Mouse (Mus musculus) neural tube, embryonic 12.5 days (tissue): ENCODE data around the gene Btbd19. TPM values are rescaled to one million over a fixed set of nuclear protein-coding genes. Genes with fewer than 3 reads are reported as not detected.
A peak's percentile ranks its signal among the peaks of the same experiment; 100 is the strongest.

Experiments
- ATAC-seq: fragments of 200-750 bp; cut with Nextera tagmentation; 2 replicates; pipeline ENCODE4 v1.8.0; 2017; ENCODE audit warnings: low read depth, mild to moderate bottlenecking, moderate TSS enrichment, moderate library complexity; ENCODE audit not compliant: low FRiP score
- H3K27ac ChIP-seq: fragments of 300-500 bp; sonication (generic); 2 replicates; pipeline ENCODE4 v1.5.1; 2016
- H3K27me3 ChIP-seq: fragments of 300-500 bp; sonication (generic); replicated peaks from 2 replicates; pipeline ENCODE4 v1.6.1; 2016; ENCODE audit warnings: mild to moderate bottlenecking
- H3K36me3 ChIP-seq: fragments of 300-500 bp; sonication (generic); 2 replicates; pipeline ENCODE4 v1.6.1; 2016; ENCODE audit warnings: mild to moderate bottlenecking
- H3K4me1 ChIP-seq: fragments of 300-500 bp; sonication (generic); 2 replicates; pipeline ENCODE4 v1.6.1; 2016
- H3K4me2 ChIP-seq: fragments of 300-500 bp; sonication (generic); replicated peaks from 2 replicates; pipeline ENCODE4 v1.6.1; 2016; ENCODE audit warnings: mild to moderate bottlenecking
- H3K4me3 ChIP-seq: fragments of 300-500 bp; sonication (generic); 2 replicates; pipeline ENCODE4 v1.5.1; 2016
- H3K9ac ChIP-seq: fragments of 300-500 bp; sonication (generic); 2 replicates; pipeline ENCODE4 v1.6.1; 2016; ENCODE audit warnings: mild to moderate bottlenecking
- H3K9me3 ChIP-seq: fragments of 300-500 bp; sonication (generic); 2 replicates; pipeline ENCODE4 v1.6.1; 2016; ENCODE audit warnings: mild to moderate bottlenecking
- WGBS: fragments of 180-500 bp; shearing (Covaris S2); methylation state at CpG from one replicate; pipeline ENCODE4 v1.1.7; 2016; 5-methylcytosine and 5-hydroxymethylcytosine counted together
- polyA plus RNA-seq: library from polyadenylated mRNA; unstranded; fragments of >200 nt; fragmentation: Nextera tagmentation; extraction: Ambion mirVana; gene quantifications from 2 replicates; pipeline ENCODE4 v1.2.1, GENCODE M21; 2016

The Btbd19 gene
- polyA plus RNA-seq: 3.6 and 4.6 TPM in 2 replicates

DNA sequence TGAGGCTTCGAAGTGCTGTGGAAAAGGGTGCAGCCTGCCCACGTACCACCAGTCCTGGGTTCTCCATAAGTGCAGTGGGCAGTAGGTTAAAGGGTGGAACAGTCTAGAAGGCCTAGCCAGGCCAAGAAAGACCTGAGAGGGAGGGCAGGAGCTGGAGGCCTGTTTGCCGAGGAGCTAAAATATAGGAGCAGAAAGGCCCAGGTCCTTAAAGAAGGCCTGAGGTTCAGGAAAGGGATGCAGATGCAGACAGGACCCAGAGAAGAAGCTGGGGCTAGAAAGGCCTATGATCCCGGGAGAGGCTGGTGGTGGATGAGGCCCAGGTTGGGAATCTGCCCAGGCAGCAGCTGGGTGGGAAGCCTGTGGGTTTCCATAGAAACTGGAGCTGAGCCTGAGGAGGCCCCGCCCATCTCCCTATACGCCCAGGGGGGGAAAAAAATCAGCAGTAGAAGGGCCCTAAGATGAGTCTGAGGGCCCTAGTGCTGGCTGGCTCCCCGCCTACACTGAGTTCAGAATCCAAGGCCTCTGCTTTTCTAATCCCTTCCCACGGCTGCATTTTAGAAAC is at the start of gene Btbd19:
Gene Btbd19, minus strand, starts transcription at position 378 of the 562 bp plus-strand sequence.
- WGBS: 31% methylated on average over 8 of the region's 8 CpGs
- no peak for ATAC-seq
- Histone ChIP-seq H3K4me2 (peak within 1 kb of the TSS; percentile 39), H3K9ac (peak within 1 kb of the TSS; percentile 41), H3K4me1 (peaks cover 27% of the 10 kb centered on the region), H3K4me3 (no peak within 1 kb of the TSS), H3K27me3 (no peaks in the 10 kb centered on the region; the same call in 1 of the 2 replicates), H3K36me3 (peaks cover 34% of the 10 kb centered on the region), H3K27ac (no peak within 1 kb of the TSS; the same call in 1 of the 2 replicates), H3K9me3 (no peaks in the 10 kb centered on the region)

DNA sequence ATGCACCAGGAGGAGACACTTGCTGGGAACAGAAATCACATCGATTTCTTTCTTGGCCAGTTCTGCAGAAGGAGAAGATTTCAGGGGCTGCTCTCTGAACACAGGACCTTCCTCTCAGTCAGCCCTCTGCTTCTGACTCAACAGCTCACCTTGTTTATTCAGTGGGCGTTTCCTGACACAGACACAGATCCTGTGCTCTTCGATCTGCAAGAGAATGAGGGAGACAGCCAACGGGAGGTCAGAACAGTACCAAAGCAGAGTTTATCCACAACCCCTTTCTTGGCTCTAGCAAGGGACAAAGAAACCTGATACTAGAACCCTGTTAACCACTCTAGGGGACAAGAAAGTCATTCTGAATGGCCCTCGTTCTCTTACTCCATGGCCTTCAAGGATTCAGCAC is 44.4 kb upstream of the Btbd19 start:
- Histone ChIP-seq H3K36me3 (peaks cover 94% of the 10 kb centered on the region), H3K27me3 (no peaks in the 10 kb centered on the region), H3K9ac (no peak overlapping the region), H3K27ac (no peak overlapping the region), H3K4me1 (no peaks in the 10 kb centered on the region), H3K4me3 (no peak overlapping the region), H3K9me3 (no peaks in the 10 kb centered on the region), H3K4me2 (no peak overlapping the region)
- 94% methylated on average over 5 of the region's 5 CpGs for WGBS
- ATAC-seq: no peak

DNA sequence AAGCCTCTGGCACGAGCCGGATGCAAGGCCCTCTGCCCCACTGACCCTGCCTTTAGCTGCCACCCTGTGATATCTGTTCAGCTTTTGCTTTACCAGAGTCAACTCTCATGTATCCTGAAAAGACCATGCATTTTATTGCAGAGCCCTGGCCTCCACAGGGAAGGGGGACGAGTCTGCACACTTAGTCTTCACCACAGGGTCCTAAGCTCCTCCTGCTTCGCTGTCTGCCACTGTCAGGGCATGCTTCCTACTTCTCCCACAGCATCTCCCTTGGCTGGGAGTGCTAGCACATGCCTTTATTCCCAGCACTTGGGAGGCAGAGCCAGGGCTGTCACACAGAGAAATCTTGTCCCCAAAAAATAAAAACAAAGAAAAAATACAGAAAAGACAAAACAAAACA is 35.7 kb upstream of the Btbd19 start:
- no peaks in the 10 kb centered on the region for H3K4me1 ChIP-seq
- ATAC-seq: no peak
- WGBS: 61% methylated on average over 4 of the region's 4 CpGs

DNA sequence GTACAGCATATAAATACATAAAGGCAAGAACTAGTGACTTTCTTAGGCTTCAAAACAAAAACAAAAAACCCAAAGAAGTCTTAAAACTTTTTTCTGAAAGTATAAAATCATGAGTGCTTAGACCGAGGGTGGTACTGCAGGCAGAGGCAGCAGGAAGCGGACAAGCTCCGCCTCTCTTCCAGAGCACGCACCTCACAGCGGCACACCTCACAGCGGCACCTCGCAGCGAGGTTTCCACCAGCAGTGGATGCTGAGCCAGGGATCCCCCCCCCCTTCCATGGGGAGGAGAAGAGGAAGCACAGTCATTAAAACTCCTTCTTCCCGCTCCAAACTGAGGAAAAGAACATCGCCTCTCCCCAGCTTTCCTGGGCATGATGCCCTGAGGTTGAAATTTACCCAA is 34.1 kb upstream of the Btbd19 start:
- Histone ChIP-seq H3K27ac (no peak overlapping the region), H3K9ac (no peak overlapping the region), H3K9me3 (no peaks in the 10 kb centered on the region), H3K4me3 (no peak overlapping the region), H3K4me1 (peaks cover 7% of the 10 kb centered on the region; the same call in 1 of the 2 replicates), H3K27me3 (no peaks in the 10 kb centered on the region), H3K4me2 (no peak overlapping the region), H3K36me3 (peaks cover 44% of the 10 kb centered on the region)
- WGBS: 84% methylated on average over 10 of the region's 10 CpGs
- no peak for ATAC-seq

More for the DNA sequence above, 35.7 kb upstream of the Btbd19 start:
- H3K9ac ChIP-seq: no peak overlapping the region
- H3K36me3 ChIP-seq: peaks cover 59% of the 10 kb centered on the region
- no peaks in the 10 kb centered on the region for H3K27me3 ChIP-seq
- no peak overlapping the region for H3K4me2 ChIP-seq
- no peak overlapping the region for H3K27ac ChIP-seq
- H3K9me3 ChIP-seq: no peaks in the 10 kb centered on the region
- no peak overlapping the region for H3K4me3 ChIP-seq

DNA sequence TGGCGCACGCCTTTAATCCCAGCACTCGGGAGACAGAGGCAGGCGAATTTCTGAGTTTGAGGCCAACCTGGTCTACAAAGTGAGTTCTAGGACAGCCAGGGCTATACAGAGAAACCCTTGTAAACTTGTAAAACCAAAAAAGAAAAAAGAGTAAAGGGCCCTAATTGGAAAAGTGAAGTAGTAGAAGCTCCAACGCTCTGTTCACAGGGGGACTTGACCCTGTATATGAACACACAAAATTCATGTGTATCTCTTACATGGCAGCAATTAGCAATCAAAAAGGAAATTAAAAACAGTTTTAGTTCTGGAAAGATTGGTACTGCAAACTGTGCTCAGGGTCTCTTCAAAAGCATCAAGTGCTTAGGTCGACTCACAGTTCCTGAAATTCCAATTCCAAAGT is 30.8 kb upstream of the Btbd19 start:
- ATAC-seq: 0 out of 2 replicates have a peak, but pooled peaks have one; percentile 2
- Histone ChIP-seq H3K9me3 (no peaks in the 10 kb centered on the region), H3K36me3 (peaks cover 44% of the 10 kb centered on the region), H3K27me3 (no peaks in the 10 kb centered on the region), H3K4me1 (peaks cover 19% of the 10 kb centered on the region), H3K4me3 (peak overlapping the region; percentile 98), H3K27ac (no peak overlapping the region), H3K9ac (no peak overlapping the region; the same call in 1 of the 2 replicates), H3K4me2 (peak overlapping the region; percentile 97)
- WGBS: 27% methylated on average over 6 of the region's 6 CpGs

DNA sequence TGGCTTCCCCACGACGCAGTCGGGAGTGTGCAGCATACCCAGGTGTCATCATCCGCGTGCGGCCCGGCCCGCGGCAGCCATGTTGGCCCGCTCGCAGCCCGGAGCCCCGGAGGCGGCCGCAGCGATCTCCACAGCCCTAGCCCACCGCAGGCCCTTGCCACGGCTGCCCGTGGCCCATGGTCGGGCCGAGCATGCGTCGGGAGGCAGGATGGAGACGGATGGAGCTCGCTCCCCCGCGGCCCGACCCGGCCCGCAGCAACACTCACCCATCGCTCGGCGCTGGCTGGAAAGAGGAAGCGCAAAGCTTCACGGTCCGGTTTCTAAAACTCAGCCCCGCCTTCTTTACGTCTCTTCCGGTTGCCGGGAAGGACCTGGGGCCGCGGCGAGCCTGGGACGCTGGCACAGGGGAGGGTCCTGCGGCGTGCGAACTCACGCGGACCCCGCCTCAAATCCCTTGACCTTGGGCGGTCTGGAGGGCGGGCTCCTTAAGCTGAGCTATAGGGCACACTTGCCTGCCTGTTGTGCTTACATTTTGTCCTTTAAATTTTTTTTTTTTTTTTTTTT is 30.3 kb upstream of the Btbd19 start, which contains the start of gene Rps8:
Gene Rps8, minus strand, starts transcription at position 452 of the 564 bp plus-strand sequence.
- Histone ChIP-seq H3K9ac (peak within 1 kb of the TSS; percentile 98), H3K9me3 (no peaks in the 10 kb centered on the region), H3K36me3 (peaks cover 46% of the 10 kb centered on the region), H3K4me2 (peak within 1 kb of the TSS; percentile 97), H3K4me1 (peaks cover 19% of the 10 kb centered on the region), H3K27ac (peak within 1 kb of the TSS; percentile 86), H3K27me3 (no peaks in the 10 kb centered on the region), H3K4me3 (peak within 1 kb of the TSS; percentile 98)
- peak; percentile 89 for ATAC-seq
- WGBS: under 1% methylated on average over 52 of the region's 52 CpGs

DNA sequence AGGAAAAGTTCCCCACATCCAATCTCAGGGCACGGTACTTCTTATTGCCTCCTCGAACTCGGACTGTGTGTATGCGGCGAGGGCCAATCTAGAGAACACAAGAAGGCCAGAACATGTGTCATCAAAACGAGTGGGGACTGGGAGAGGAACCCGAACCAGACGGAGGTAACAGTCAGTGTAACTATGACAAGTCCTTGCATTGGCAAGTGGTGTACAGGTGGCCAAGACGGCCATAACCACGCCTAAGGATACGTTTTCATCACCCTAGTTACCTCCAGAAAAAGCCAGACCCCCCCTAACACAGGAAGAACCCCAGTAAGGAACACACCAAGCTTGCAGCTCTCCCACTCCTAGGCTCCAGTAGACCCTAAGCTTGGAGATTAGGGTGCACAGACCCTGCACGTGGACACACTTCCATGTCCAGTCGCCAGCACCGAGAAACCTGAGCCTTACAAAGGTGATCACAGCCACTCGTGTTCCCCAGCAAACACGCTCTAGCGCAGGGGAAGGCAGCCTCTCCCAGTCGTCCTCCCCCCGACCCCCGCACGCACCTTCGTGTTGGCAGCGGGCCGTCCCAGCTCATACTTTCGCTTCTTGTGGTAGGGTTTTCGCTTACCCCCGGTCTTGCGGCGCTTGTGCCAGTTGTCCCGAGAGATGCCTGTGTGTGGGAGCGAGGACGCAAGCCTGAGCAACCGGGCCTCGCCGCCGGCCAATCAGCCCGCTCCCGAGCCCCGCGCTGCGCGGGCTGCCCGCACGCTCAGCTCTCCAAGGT is 29.7 kb upstream of the Btbd19 start:
- ATAC-seq: peak; percentile 46
- H3K27ac ChIP-seq: peak overlapping the region; percentile 86

DNA sequence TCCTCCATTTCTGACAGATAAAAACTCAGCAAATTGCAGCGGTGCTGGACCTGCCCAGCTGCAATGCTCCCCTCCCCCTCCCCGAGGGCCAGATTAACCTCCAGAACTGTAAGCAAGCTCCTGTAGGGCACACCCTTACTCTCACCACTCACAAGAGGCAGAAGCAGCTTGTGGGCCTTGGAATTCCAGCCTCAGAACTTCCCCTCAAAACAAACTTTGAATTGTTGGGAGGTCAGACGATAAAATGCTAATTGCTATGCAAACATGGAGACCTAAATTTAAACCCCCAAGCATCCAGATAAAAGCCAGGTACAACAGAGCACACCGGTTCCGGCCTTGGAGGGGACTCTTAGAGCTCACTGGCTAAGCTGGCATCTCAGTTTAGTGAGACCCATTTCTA is 27.2 kb upstream of the Btbd19 start:
- Histone ChIP-seq H3K36me3 (peaks cover 56% of the 10 kb centered on the region), H3K27ac (no peak overlapping the region), H3K9me3 (no peaks in the 10 kb centered on the region), H3K4me2 (no peak overlapping the region), H3K9ac (no peak overlapping the region), H3K27me3 (no peaks in the 10 kb centered on the region), H3K4me1 (peaks cover 19% of the 10 kb centered on the region), H3K4me3 (no peak overlapping the region)
- ATAC-seq: no peak
- WGBS: 90% methylated on average over 5 of the region's 5 CpGs

More for the DNA sequence above, 29.7 kb upstream of the Btbd19 start:
- Histone ChIP-seq H3K4me1 (peaks cover 19% of the 10 kb centered on the region), H3K9me3 (no peaks in the 10 kb centered on the region), H3K4me3 (peak overlapping the region; percentile 98), H3K36me3 (peaks cover 50% of the 10 kb centered on the region), H3K9ac (peak overlapping the region; percentile 98), H3K27me3 (no peaks in the 10 kb centered on the region), H3K4me2 (peak overlapping the region; percentile 97)
- 1% methylated on average over 44 of the region's 44 CpGs for WGBS

DNA sequence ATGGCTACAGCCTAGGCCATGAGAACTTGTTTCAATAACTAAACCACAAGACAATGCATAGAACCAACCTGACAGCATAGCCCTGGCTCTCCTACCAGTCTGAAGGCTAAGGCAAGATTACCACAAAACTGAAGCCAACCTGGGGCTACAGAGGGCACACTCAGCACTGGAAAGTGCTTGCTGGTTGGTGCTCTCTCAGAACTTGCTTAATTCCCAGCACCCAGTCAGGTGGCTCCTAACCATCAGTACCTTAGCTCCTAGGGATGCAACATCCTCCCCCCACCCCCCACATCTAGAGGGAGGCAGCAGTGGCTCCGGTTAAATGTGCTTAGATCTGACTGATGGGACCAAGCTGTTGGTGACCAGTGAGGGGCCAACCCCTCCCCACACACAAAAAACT is 25.9 kb upstream of the Btbd19 start:
- ATAC-seq: no peak
- no peaks in the 10 kb centered on the region for H3K27me3 ChIP-seq
- peaks cover 19% of the 10 kb centered on the region for H3K4me1 ChIP-seq
- H3K9ac ChIP-seq: no peak overlapping the region
- H3K27ac ChIP-seq: no peak overlapping the region
- peaks cover 56% of the 10 kb centered on the region for H3K36me3 ChIP-seq
- H3K4me2 ChIP-seq: no peak overlapping the region
- 92% methylated on average over 1 of the region's 1 CpGs for WGBS
- no peak overlapping the region for H3K4me3 ChIP-seq
- H3K9me3 ChIP-seq: no peaks in the 10 kb centered on the region

DNA sequence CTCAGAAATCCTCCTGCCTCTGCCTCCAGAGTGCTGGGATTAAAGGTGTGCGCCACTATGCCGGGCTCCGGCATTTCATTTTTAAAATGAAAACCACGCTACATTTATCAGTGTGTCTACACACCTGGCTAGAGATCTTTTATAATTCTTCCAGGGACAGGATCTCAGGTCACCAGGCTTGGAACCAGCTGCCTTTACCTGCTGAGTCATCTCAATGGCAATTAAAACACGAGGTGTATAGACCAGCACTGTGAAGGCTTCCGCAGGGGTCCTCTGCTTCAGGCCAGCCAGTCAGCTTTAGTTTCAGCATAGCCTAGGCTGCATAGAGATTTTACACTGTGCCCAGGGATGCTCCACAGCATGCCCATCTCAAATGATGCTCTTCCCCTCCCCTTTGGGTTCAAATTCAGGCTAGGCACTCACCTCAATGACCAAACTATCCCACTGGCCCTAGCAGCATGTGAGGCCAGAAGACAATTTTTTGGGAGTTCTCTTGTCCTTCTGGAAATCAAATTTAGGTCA is 24.7 kb upstream of the Btbd19 start:
- H3K27ac ChIP-seq: no peak overlapping the region
- no peak overlapping the region for H3K4me2 ChIP-seq
- 91% methylated on average over 6 of the region's 6 CpGs for WGBS
- ATAC-seq: no peak
- H3K36me3 ChIP-seq: peaks cover 56% of the 10 kb centered on the region
- no peaks in the 10 kb centered on the region for H3K27me3 ChIP-seq
- no peak overlapping the region for H3K4me3 ChIP-seq
- no peak overlapping the region for H3K9ac ChIP-seq
- H3K4me1 ChIP-seq: peaks cover 18% of the 10 kb centered on the region
- no peaks in the 10 kb centered on the region for H3K9me3 ChIP-seq

DNA sequence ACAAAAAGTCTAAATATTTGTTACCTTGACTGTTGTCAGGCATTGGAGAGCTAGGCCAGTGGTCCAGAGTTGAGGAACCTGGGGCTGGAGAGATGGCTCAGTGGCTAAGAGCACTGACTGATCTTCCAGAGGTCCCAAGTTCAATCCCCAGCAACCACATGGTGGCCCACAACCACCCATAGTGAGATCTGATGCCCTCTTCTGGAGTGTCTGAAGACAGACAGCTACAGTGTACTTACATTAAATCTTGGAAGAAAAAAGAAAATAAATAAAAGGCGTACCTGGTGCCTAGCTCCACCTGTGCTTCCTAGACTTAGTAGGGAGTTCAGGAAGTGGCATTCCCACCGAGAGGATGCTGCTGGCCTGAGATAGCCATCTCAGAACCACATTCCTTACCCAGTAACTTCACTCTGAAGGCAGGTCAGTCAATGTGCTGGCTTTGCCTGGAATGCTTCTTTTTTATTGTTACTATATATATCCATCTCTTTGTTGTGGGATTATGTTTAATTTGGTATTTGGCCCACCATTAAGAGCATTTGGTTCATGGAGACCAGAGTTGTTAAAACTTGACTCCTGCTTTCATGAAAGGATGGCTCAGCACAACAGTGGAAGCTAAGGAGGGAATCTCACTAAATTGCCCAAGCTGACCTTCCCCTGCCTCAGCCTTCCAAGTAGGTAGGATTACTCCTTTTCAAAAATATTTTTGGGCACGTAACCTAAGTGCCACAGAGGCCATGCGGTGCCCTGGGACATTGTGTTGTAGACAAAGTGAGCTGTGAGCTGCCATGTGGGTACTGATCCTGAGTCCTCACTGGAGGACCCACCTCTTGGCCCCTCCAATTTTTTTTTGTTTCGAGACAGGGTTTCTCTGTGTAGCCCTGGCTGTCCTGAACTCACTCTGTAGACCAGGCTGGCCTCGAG is 24.0 kb upstream of the Btbd19 start:
- WGBS: 78% methylated on average over 6 of the region's 6 CpGs
- no peaks in the 10 kb centered on the region for H3K9me3 ChIP-seq
- peaks cover 11% of the 10 kb centered on the region; the same call in 1 of the 2 replicates for H3K4me1 ChIP-seq
- ATAC-seq: no peak
- H3K27me3 ChIP-seq: no peaks in the 10 kb centered on the region
- no peak overlapping the region for H3K4me2 ChIP-seq
- H3K9ac ChIP-seq: no peak overlapping the region
- H3K4me3 ChIP-seq: no peak overlapping the region
- peaks cover 56% of the 10 kb centered on the region for H3K36me3 ChIP-seq
- no peak overlapping the region for H3K27ac ChIP-seq
